Mouse (Mus musculus) gastrocnemius, adult 2 months (tissue): ENCODE measurements around the gene Btbd9. TPM values are rescaled to one million over a fixed set of nuclear protein-coding genes. Genes with fewer than 3 reads are reported as not detected.

Experiments used
- DNase-seq: peaks from one replicate; pipeline ENCODE4 v3.0.0; 2022
- H3K27ac ChIP-seq: fragments of 200-600 bp; 2 replicates; pipeline ENCODE4 v1.8.1; 2022; ENCODE audit warnings: mild to moderate bottlenecking
- H3K4me3 ChIP-seq: fragments of 200-600 bp; 2 replicates; pipeline ENCODE4 v1.8.1; 2022; ENCODE audit warnings: mild to moderate bottlenecking, moderate library complexity
- CTCF ChIP-seq: fragments of 200-600 bp; IDR thresholded peaks from 2 replicates; pipeline ENCODE4 v1.8.1; 2022; ENCODE audit warnings: antibody characterized with exemption, mild to moderate bottlenecking, moderate library complexity
- intact Hi-C: fragments of 180-260 bp; cut with DNase I; formaldehyde crosslinking; loops from one replicate; pipeline ENCODE4 v1.15.1; 2025
- total RNA-seq, 2 experiments: library from RNA; stranded (reverse); gene quantifications; 2 replicates each; pipeline ENCODE4 v1.2.3; 2021

Btbd9 gene
- total RNA-seq, 2 experiments from 2014 or later: 11.9 to 14.7 TPM

GRCm38 (mm10) chr17:30230428-30230827 is 345.9 kb downstream of the Btbd9 start:
- peak; percentile 51 for DNase-seq
- no peak for TF ChIP-seq CTCF
- intact Hi-C loops: no loop called here
- Histone ChIP-seq H3K27ac (peak overlapping the region; percentile 57), H3K4me3 (no peak overlapping the region)

- TF ChIP-seq CTCF: no peak
- DNase-seq: no peak
Measured at GRCm38 (mm10) chr17:30228439-30229215, 347.7 kb downstream of the Btbd9 start.

GRCm38 (mm10) chr17:30225030-30225740 is 351.1 kb downstream of the Btbd9 start:
- intact Hi-C loops: no loop called here
- Histone ChIP-seq H3K27ac (no peak overlapping the region), H3K4me3 (no peak overlapping the region)
- TF ChIP-seq CTCF: no peak
- DNase-seq: no peak

More at GRCm38 (mm10) chr17:30228439-30229215, 347.7 kb downstream of the Btbd9 start:
- Histone ChIP-seq H3K27ac (no peak overlapping the region), H3K4me3 (no peak overlapping the region)
- intact Hi-C loops: no loop called here

GRCm38 (mm10) chr17:30222837-30223236 is 353.5 kb downstream of the Btbd9 start:
- DNase-seq: no peak
- no peak overlapping the region for H3K27ac ChIP-seq

GRCm38 (mm10) chr17:30222361-30222760 is 353.9 kb downstream of the Btbd9 start:
- intact Hi-C loops: no loop called here
- no peak for DNase-seq
- H3K27ac ChIP-seq: no peak overlapping the region
- H3K4me3 ChIP-seq: no peak overlapping the region
- no peak for TF ChIP-seq CTCF

More at GRCm38 (mm10) chr17:30222837-30223236, 353.5 kb downstream of the Btbd9 start:
- no peak for TF ChIP-seq CTCF
- no peak overlapping the region for H3K4me3 ChIP-seq
- intact Hi-C loops: no loop called here

GRCm38 (mm10) chr17:30221677-30222076 is 354.6 kb downstream of the Btbd9 start:
- intact Hi-C loops: no loop called here
- no peak for DNase-seq
- TF ChIP-seq CTCF: no peak
- Histone ChIP-seq H3K27ac (no peak overlapping the region), H3K4me3 (no peak overlapping the region; the same call in 1 of the 2 replicates)

- intact Hi-C loops: no loop called here
Measured at GRCm38 (mm10) chr17:30215741-30216140, 360.5 kb downstream of the Btbd9 start.

GRCm38 (mm10) chr17:30214393-30214792 is 361.9 kb downstream of the Btbd9 start:
- Histone ChIP-seq H3K4me3 (no peak overlapping the region), H3K27ac (no peak overlapping the region)
- intact Hi-C loops: no loop called here
- no peak for TF ChIP-seq CTCF
- no peak for DNase-seq

More at GRCm38 (mm10) chr17:30215741-30216140, 360.5 kb downstream of the Btbd9 start:
- peak; percentile 64 for DNase-seq
- H3K27ac ChIP-seq: peak overlapping the region; percentile 56
- no peak for TF ChIP-seq CTCF
- no peak overlapping the region for H3K4me3 ChIP-seq

- no peak overlapping the region for H3K4me3 ChIP-seq
- TF ChIP-seq CTCF: no peak
- no peak overlapping the region for H3K27ac ChIP-seq
- no peak for DNase-seq
- intact Hi-C loops: no loop called here
Measured at GRCm38 (mm10) chr17:30213371-30213770, 362.9 kb downstream of the Btbd9 start.

GRCm38 (mm10) chr17:30212647-30213046 is 363.6 kb downstream of the Btbd9 start:
- no peak overlapping the region for H3K27ac ChIP-seq
- H3K4me3 ChIP-seq: no peak overlapping the region
- DNase-seq: no peak
- TF ChIP-seq CTCF: no peak
- intact Hi-C loops: no loop called here

- H3K27ac ChIP-seq: no peak overlapping the region
- intact Hi-C loops: no loop called here
- no peak for DNase-seq
- no peak for TF ChIP-seq CTCF
- no peak overlapping the region for H3K4me3 ChIP-seq
Measured at GRCm38 (mm10) chr17:30210936-30211335, 365.4 kb downstream of the Btbd9 start.

GRCm38 (mm10) chr17:30210262-30210661 is 366.0 kb downstream of the Btbd9 start:
- Histone ChIP-seq H3K4me3 (no peak overlapping the region), H3K27ac (no peak overlapping the region)
- intact Hi-C loops: no loop called here
- TF ChIP-seq CTCF: no peak
- DNase-seq: no peak

- peak; percentile 72 for DNase-seq
- intact Hi-C loops: no loop called here
- TF ChIP-seq CTCF: no peak
- Histone ChIP-seq H3K27ac (peak overlapping the region; percentile 67), H3K4me3 (no peak overlapping the region)
Measured at GRCm38 (mm10) chr17:30205062-30205825, 371.0 kb downstream of the Btbd9 start.
